Comparison of ENCODE assay signal across 16 mouse cellular contexts in genomic region chr10:78321133-78321757, GRCm38 (mm10).
"Had no signal": no experiment of that assay in that cellular context is flagged by ENCODE, and none has a peak within 500 bp of the region (broad histone marks: within the 10 kb centered on the region; RNA-seq: fewer than 3 reads in every experiment).

No protein-coding gene starts in this region.

- ATAC-seq: inflammation-experienced regulatory T-cells, adult 6 months; intestine, embryonic 16.5 days; midbrain, embryonic 15.5 days had no signal

- H3K4me1 ChIP-seq: midbrain, embryonic 12.5 days; midbrain, embryonic 15.5 days had no signal

- DNase-seq: layer of hippocampus, postnatal 36 days; liver, embryonic 13.5 days; lung, adult 2 months; retina, postnatal 1 day; right cerebral cortex, postnatal 25 days; spleen, adult 18-20 months; thymus, postnatal 25 days had no signal

- H3K4me2 ChIP-seq: limb, embryonic 13.5 days; liver, embryonic 13.5 days; midbrain, embryonic 12.5 days; midbrain, embryonic 15.5 days; neural tube, embryonic 13.5 days; stomach, embryonic 15.5 days had no signal

- H3K4me3 ChIP-seq: left cerebral cortex, adult 2 months; limb, embryonic 13.5 days; liver, embryonic 13.5 days; midbrain, embryonic 12.5 days; midbrain, embryonic 15.5 days; neural tube, embryonic 13.5 days; stomach, embryonic 15.5 days had no signal

- H3K36me3 ChIP-seq: liver, embryonic 13.5 days had no signal

- H3K9me3 ChIP-seq: limb, embryonic 13.5 days; liver, embryonic 13.5 days; midbrain, embryonic 12.5 days; midbrain, embryonic 15.5 days; neural tube, embryonic 13.5 days; stomach, embryonic 15.5 days had no signal

- H3K27ac ChIP-seq: left cerebral cortex, adult 2 months; limb, embryonic 13.5 days; liver, embryonic 13.5 days; macrophage; midbrain, embryonic 12.5 days; midbrain, embryonic 15.5 days; neural tube, embryonic 13.5 days; stomach, embryonic 15.5 days had no signal

- H3K27me3 ChIP-seq: limb, embryonic 13.5 days; liver, embryonic 13.5 days; midbrain, embryonic 12.5 days; midbrain, embryonic 15.5 days; neural tube, embryonic 13.5 days; stomach, embryonic 15.5 days had no signal

- H3K9ac ChIP-seq: limb, embryonic 13.5 days; liver, embryonic 13.5 days; midbrain, embryonic 12.5 days; midbrain, embryonic 15.5 days; neural tube, embryonic 13.5 days; stomach, embryonic 15.5 days had no signal
